ENCODE assay signal across 8 mouse cellular contexts in the genomic region with DNA sequence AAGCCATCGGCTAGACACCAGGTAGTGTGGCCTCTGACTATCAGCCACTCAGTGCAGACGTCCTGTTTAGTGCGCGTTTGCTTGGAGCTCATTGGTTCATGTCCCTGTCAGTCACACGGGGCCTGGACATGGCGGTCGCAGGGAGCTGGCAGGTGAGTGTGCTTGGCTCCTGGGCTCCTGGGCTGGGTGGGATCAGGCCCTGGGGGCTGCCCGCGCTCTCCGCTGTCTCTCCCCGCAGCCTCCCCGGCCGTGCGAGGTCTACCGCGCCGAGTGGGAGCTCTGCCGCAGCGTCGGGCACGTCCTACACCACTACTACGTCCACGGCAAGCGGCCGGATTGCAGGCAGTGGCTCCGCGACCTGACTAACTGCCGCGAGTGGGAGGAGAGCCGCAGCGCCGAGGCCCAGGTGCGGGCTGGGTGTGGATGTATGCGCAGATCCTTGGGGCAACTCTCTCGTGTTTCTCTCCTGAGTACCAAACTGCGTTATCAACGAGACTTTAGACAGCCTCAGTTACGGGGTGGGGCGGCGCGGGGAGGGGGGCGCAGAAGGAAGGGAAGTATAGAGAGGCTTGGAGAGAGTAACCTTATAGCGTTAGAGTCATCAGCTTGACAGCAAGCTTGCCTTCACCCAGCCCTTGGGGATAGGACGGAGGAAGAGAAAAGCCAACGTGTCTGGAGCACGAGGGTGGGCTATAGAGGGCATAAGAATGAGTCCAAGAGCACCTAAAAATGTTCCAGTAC. TPM values are rescaled to one million over a fixed set of nuclear protein-coding genes. Genes with fewer than 3 reads are reported as not detected.
DNase-seq lines count a peak whose midpoint lies in the region; ATAC-seq lines count a peak whose summit lies in the region.

A gene (plus strand): TSS at position 111 of the 741 bp plus-strand sequence.
A gene (plus strand): TSS at position 117 of the 741 bp plus-strand sequence.

- peaks cover 8% of the 10 kb centered on the region; the same call in 1 of the 2 replicates for H3K4me1 ChIP-seq in hindbrain, embryonic 13.5 days (replicated peaks)

- peak within 1 kb of the TSS; percentile 86 for H3K9ac ChIP-seq in hindbrain, embryonic 13.5 days

- WGBS in hindbrain, embryonic 13.5 days = 2% methylated on average over 46 of the region's 46 CpGs

- no peaks in the 10 kb centered on the region for H3K27me3 ChIP-seq in hindbrain, embryonic 13.5 days

- DNase-seq in NIH3T3 (ENCODE audit: low read depth) = peak; percentile 93
- DNase-seq in cerebellum, postnatal 14 days = peak; percentile 98 to 99
- DNase-seq in frontal cortex, postnatal 14 days (ENCODE audit: low spot score in 2 of 2) = peak; percentile 87 to 91
- peak; percentile 85 to 91 for DNase-seq in layer of hippocampus, postnatal 25 days (ENCODE audit: extremely low spot score in 1 of 2, low spot score in 1 of 2)
- peak; percentile 98 for DNase-seq in lung, postnatal 25 days (ENCODE audit: low spot score)
- DNase-seq in retina, embryonic 14.5 days (ENCODE audit: low spot score) = peak; percentile 89
- DNase-seq in thymus, postnatal 4 days = peak; percentile 96

- peak within 1 kb of the TSS; percentile 65 for H3K4me2 ChIP-seq in hindbrain, embryonic 13.5 days

- H3K4me3 ChIP-seq in hindbrain, embryonic 13.5 days = peak within 1 kb of the TSS; percentile 73

- H3K9me3 ChIP-seq in hindbrain, embryonic 13.5 days = no peaks in the 10 kb centered on the region

- H3K36me3 ChIP-seq in hindbrain, embryonic 13.5 days = peaks cover 52% of the 10 kb centered on the region

- peak; percentile 98 for ATAC-seq in hindbrain, embryonic 13.5 days (ENCODE audit: low FRiP score)

- H3K27ac ChIP-seq in hindbrain, embryonic 13.5 days = peak within 1 kb of the TSS; percentile 73

RNA-seq across cellular contexts. Expression of the first gene that starts in this region (rescaled TPM):
- polyA plus RNA-seq in hindbrain, embryonic 13.5 days (2015; fragmentation: Nextera tagmentation; extraction: Ambion mirVana) = 34.0 and 41.2 TPM in 2 replicates
- total RNA-seq in layer of hippocampus, postnatal 25 days (2021) = 10 to 100 TPM; 23.8 to 28.2 TPM

RNA-seq across cellular contexts. Expression of the second gene that starts in this region (rescaled TPM):
- not detected in 2 replicates for polyA plus RNA-seq in hindbrain, embryonic 13.5 days (2015; fragmentation: Nextera tagmentation; extraction: Ambion mirVana)
- 1 to 10 TPM; 7.7 to 9.8 TPM for total RNA-seq in layer of hippocampus, postnatal 25 days (2021)

Comparison
In these comparisons a context has a peak if more than half of its experiments do, and no peak if none do; other contexts are left out.
1. Peak in every context shown above with its lines: DNase-seq, ATAC-seq, H3K4me3 ChIP-seq and H3K27ac ChIP-seq.